Mouse (Mus musculus): ENCODE measurements around the gene Cdhr4.

The Cdhr4 gene

DNA sequence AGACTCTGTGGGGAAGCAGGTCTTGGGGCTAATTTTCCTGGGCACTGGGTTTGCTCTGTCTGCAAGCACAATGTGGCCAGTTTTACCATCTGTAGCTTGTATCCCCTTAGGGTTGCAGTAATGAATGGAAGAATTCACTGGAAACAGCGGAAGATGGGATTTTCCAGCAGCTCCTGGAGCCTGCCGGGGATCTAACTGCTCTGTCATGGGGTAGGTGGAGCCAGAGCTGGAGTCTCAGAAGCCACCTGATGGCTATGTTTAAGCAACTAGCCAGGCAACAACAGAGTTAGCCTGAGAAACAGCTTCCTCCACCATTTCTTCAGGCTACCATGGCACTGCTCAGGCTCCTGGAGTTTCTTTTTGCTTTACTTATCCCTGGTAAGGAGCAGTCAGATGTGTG lies at the start of gene Cdhr4:
Cdhr4 (plus strand) TSS at position 301 of the 400 bp plus-strand sequence.
- DNase-seq (ENCODE audit: low spot score): no peak

DNA sequence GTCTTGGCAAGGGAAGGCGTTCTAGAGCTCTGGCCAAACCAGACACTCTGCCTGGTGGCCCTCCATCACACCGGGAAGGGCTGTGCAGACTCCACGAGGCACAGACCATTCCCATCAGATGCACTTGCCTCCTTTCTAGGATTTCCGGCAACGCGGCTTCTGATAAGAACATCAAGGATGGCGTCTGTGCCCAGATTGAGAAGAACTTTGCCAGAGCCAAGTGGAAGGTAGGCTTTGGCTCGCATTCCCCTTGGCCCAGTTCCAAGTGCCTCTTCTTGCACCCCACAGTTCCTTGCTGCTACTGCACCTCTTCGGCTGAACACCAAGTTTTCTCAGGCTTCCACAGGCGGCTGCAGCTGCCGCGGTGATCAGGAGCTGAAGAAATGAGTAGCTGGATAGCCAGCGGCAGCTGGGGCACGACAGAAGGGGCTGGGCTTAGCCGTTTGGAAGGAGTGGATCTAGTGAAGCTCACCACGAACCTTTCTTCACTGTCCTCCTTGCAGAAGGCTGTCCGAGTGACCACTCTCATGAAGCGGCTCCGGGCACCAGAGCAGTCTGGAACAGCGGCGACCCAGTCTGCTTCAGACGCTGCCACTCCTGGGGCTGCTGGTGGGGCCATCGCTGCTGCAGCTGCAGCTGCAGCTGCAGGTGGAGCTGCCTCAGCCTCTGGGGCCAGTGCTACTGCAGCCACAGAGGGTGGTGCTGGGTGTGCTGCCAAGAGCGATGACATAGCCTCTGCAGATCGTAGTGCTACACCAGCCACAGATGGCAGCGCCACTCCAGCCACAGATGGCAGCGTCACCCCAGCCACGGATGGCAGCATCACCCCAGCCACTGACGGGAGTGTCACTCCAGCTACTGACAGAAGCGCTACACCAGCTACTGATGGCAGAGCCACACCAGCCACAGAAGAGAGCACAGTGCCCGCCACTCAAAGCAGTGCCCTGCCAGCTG lies 44.8 kb upstream of the Cdhr4 start:
- no peak for DNase-seq (ENCODE audit: low spot score)

DNA sequence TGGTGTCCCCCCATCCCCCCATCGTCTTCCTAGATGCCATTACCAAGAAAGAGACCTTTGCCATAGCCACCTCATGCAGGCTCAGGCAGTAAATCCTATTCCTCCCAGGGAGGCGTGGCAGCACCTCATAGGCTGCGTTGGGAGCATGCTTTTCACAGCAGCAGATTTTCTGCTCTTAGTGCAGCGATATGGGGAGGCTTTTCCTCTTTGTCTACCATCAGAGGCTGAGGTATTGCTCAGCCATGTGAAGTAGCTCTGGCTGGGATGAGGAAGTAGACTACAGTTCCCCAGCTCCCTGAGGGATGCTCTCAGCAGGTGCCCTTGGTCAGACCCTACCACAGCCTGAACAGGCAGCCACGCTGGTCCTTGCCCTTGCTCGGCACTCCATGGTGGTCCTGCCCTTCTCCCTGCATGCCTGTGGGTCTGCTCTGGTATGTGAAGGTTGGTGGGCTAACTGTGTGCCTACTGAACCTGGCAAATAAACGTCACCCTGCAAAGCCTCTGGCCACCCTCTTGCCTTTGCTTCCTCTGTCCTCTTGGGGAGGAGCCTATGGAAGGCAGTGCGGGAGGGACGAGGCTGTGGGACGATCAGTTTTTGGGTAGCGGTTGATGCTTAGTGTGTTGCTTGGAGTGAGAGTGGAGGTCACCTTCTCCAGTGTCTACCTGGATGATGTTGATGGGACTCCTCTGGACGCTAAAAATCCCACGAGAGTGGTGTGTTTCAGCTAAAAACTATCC lies 42.9 kb upstream of the Cdhr4 start:
- no peak for DNase-seq (ENCODE audit: low spot score)

DNA sequence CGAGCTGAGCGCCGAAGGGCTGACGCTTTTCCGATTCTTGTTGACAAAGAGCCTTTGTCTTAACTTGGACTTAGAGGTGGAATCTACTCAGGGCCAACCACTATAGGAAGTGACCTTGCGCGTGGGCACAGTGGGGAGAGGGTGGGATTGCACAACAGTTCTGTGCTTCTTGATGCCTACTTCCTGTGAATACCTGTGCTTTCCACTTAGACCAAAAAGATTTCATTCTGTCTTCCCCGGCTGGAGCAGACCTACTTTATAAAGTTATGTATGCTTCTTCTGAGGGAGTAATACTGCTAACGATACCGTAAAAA lies 42.4 kb upstream of the Cdhr4 start, which contains the start of gene Traip:
Traip (plus strand) TSS at position 215 of the 314 bp plus-strand sequence.
- DNase-seq (ENCODE audit: low spot score): no peak

DNA sequence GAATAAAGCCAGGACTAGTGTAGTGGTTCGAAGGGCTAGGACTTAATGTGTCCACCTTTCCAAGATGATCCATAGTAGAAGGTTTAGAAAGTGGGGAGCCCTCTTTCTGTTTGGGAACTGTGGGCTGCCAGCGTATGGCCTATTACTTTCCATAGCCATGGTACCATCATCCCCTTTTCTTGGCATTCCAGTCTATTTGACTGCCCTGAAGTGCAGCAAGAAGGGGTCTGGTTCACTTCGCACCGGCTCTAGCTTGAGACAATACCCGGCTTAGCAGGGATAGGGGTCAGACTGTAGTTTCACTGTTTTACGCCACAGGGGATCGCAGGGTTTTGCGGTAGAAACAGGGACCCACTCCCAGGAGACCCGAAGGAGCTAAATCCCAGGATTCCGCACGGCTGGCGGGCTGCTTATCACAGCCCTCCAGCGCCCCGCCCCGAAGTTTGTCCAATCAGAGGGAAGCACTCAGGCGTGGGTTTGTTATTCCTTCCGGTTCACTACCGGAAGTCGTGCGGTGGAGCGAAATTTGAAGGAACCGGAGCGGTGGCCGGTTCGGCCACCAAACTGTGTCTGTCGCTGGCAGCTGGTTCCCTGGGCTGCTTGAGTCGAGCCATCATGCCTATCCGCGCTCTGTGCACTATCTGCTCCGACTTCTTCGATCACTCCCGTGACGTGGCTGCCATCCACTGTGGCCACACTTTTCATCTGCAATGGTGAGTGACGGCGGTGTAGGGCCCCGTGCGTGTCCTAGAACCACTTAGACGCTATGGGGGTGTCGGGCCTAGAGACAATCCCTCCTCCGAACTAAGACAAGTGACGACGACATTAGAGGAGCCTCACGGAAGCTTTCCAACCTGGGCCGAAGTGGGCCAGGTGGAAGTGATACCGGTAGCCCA lies 41.6 kb upstream of the Cdhr4 start:
- peak; percentile 67 for DNase-seq (ENCODE audit: low spot score)

DNA sequence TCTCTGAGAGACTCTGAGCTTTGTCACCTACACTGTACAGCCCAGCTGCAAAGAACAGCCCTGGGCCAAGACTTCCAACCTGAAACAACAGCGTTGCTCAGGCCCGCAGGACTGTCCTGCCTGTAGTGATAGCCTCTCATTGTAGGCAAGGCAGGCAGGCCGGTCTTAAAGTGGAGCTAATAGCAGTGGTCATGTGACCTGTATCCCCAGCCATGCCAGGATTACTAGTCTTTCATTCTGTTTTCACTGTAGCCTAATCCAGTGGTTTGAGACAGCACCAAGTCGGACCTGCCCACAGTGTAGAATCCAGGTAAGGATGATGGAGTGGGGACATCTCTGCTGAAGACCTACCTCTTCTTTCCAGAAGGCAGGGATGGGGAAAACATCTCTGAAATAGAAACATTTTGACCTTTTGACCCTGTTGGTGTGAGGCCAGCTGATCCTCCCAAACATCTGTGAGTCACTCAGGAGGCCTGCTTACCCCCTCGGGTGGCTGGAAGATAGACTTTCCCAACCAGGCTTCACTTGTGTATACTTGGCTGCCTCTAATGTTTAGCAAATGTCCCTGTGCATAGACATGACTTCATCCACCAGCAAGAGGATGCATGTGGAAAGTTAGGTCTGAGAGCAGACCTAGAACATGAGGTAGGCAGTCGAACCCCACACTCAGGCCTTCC lies 36.5 kb upstream of the Cdhr4 start:
- no peak for DNase-seq (ENCODE audit: low spot score)

DNA sequence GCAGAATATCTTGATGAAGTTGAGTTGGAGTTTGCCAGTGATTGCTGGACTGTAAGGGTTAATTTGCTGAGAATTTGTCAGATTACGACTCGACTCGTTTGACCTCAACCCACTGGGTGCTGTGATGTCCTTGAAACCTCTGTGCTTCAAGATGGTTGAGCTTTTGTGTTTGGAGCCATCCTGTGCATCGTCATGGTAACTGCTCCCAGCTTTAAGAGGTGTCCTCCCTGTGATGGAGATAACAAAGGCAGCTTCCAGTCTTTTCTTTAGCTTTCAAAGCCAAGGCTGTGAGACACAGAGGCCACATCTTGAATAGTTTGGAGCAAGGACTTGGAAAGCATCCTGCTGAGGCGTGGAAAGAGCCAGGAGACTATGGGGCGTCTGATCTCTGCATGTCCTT lies 35.2 kb upstream of the Cdhr4 start:
- DNase-seq (ENCODE audit: low spot score): no peak

DNA sequence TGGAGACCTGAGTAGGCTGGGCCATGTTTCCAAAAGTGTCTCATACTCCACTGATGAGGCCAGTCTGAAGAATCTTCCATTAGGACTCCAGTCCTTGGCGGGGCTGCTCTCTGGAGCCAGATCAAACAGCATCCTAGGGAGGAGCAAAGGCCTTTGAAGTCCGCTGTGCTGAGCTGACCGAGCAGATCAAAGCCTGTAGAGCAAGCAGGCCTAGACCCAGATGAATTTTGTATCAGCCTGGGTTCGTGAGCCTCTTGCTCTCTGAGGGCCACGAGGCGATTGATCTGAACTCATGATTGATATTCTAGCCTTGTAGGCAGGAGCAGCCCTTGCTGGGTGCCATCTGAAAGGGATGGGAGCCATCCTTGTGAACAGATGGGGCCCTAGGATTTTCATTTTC lies 32.4 kb upstream of the Cdhr4 start:
- DNase-seq (ENCODE audit: low spot score): no peak

DNA sequence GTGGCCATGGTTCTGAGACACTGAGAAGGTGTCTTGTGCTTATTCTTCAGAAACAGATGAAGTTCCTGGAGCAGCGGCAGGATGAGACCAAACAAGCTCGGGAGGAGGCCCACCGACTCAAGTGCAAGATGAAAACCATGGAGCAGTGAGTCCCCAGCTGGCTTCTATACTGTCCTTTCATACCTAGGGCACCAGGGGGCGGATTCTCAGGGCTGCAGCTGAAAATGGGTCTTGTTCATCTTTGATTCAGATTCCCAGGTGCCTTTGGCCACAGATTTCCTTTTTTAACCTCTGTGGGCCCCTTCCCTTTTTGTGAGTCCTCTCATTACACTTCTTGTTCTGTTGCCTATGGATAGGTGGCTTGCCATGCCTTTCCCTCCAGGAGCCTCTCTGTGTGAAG lies 31.4 kb upstream of the Cdhr4 start:
- no peak for DNase-seq (ENCODE audit: low spot score)

DNA sequence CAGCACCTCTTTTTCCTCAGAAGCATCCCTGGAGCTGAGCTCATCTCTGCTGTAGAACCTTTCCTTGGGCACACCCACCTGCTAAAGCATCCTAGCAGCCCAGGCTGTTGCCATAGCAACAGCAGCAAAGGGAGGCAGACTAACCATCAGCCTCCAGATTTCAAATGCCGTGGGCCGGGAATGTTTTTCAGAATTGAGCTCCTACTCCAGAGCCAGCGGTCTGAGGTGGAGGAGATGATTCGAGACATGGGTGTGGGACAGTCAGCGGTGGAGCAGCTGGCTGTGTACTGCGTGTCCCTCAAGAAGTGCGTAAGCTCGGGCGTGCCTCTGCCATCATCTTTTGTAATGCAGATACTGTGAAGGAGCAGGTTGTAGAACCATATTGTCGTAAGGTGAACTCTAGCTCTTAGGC lies 30.9 kb upstream of the Cdhr4 start:
- DNase-seq (ENCODE audit: low spot score): no peak

DNA sequence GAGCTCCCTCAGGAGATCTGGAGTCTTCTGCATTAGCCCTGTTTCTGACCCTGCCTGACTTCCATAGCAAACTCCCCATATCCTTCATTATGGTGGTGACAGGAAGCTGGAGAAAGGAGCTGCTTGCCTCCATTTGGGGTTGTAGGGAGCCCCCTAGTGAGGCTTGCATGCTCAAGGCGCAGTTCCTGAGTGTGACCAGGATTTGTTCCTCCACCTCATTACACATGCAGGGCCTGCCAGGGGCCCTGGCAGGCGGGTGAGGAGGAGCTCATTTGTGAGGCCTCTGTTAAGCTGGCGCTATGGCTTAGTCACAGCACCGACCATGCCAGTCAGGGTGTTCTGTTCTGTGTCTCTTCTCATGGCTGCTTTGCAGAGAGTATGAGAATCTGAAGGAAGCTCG lies 30.4 kb upstream of the Cdhr4 start:
- DNase-seq (ENCODE audit: low spot score): no peak

DNA sequence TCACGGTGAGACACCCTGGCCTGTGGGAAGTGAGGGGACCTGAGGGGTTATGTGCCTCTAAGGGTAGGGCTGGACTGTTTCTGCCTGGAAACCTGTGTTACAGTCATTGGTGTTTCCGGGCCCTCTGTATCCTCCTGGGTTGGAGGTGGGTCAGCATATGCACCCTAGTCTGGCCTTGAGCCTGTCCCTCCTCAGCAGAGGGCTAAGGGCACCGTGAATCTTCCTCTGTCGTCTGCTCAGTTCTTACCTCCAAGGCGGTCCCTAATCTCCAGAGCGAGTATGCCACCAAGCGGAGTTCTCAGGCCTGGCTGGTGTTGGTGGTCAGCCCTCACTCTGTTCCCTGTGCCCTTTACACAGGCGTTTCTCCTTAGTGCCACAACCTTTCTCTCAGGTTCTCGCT lies 29.4 kb upstream of the Cdhr4 start:
- DNase-seq (ENCODE audit: low spot score): no peak

DNA sequence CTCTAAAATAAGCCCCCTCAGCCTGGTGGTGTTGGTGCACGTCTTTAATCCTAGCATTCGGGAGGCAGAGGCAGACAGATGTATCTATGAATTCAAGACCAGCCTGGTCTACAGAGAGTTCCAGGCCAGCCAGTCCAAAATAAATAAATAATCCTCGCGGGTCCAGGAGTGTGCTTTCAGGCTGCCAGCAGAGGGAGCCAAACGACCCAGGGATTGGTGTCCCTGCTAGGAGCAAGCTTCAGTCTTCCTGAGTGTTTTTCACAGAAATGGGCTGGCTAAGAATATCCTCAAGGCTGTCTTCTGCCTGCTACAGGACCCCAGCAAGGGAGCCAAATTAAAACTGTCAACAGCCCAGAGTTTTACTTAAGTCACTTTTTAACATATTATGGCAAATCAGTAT lies 28.6 kb upstream of the Cdhr4 start:
- DNase-seq (ENCODE audit: low spot score): peak; percentile 53

DNA sequence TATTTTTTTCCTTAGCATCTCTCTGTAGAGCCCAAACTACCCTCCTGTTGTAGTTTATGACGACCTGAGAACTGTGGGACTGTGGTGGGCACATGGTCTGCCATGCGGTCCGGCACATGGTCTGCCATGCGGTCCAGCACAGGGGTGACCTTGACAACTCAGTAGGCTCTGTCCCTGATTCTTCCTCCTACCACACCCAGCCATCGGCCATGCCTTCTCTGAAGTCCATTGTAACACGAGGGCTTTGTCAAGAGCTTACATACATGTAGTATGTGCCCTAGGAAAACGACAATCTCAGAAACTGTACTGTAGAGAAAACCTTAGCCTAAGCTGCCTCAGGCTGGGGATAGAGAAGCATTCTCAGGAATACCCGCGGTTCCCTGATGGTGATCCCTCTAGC lies 27.6 kb upstream of the Cdhr4 start:
- DNase-seq (ENCODE audit: low spot score): no peak

DNA sequence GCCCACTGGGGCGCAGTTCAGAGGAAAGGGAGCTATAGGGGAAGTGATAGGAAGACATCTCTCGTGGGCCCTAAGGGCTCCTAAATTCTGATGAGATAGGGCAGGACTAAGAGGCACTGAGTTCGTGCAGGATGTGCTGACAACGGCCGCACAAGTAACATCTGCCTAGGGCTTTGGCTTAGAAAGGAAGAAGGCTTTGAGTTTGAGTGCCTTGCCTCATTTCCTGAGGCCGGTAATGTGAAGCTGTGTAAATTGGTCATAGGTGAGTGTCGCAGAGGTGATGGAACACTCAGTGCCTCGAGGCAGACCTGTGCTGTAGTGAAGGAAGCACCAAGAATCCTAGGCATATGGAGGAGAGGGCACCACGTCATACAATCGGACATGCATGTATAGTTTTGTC lies 25.6 kb upstream of the Cdhr4 start:
- DNase-seq (ENCODE audit: low spot score): no peak

DNA sequence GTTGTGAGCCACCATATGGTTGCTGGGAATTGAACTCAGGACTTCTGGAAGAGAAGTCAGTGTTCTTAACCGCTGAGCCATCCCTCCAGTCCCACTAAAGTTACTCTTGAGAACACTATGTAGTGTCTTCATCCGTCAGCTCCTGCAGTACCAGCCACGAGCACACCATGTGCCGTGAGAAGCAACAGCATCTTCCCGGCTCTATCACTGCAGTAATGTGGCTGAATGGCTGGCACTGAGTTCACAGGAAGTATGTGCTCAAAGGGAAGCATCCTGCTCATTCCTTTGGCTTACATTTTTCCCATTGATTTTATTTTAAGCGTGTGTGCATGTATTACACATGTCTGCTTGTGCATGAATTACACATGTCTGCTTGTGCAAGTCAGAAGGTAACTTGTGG lies 24.9 kb upstream of the Cdhr4 start:
- no peak for DNase-seq (ENCODE audit: low spot score)

DNA sequence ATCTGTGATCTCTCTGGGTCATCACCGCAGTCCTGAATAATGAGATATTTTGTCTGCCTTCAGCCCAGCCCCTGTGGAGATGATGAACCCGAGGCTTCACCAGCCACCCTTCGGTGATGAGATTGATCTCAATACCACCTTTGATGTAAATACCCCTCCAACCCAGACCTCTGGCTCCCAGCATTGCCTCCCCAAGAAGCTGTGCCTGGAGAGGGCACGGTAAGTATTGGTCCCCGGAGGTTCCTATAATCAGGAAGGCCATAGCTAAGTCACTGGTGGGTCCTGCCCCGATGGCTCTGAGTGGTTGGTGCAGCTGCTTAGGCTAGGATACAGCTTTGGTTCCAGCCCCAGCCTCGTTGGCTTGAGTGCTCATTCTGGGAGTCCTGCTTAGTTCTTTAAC lies 23.8 kb upstream of the Cdhr4 start:
- no peak for DNase-seq (ENCODE audit: low spot score)

DNA sequence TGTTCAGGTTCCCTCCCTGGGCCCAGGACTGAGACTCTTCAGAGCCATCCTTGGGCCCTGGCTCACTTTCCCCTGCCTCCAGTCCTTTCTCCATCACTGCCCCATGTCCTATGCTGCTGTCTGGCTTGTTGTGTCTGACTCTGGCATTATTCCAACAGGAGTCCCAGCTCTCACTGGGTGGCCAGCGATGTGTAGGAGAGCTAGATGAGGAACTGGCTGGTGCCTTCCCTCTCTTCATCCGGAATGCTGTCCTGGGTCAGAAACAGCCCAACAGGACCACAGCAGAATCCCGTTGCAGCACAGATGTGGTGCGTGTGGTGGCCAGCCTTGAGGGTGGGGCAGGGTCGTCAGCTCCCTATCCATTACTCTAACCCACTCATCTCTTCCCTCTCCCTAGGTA lies 22.0 kb upstream of the Cdhr4 start:
- no peak for DNase-seq (ENCODE audit: low spot score)

DNA sequence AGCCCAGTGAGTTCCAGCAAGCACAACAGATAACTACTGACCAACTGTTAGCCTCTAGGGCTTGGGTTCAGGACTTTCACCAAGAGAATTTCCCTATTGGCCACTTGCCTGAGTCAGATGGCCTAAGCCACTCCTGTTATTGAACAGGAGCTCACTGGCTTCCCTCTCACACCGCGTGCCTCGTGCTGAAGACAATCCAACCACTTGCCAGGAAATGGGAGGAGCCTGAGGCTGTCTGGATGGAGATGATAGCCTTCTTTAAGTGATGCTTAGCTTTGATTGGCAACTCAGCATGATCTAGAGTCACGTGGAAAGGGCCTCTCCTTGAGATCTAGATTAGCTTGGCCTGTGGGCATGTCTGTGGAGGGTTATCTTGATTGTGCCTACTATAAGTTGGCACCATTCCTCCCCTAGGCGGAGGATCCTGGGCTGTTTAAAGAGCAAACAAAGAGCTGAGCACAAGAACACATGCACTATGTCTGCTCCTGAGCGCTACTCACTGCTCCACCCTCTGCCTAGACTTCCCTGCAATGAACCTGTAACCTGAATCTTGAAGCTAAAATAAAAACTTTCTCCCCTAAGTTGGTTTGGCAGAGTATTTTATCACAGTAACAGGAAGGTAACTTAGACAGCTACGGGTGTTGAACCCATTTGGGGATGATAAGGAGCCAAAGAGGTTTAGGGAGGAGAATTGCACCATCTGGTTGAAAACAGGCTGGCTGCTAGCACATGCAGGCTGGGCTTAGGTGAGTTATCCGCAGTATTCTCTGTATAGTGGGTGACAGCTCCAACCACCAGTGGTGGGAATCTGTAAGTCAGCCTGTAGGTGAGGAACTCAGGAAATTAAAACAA lies 20.4 kb upstream of the Cdhr4 start:
- DNase-seq (ENCODE audit: low spot score): no peak

DNA sequence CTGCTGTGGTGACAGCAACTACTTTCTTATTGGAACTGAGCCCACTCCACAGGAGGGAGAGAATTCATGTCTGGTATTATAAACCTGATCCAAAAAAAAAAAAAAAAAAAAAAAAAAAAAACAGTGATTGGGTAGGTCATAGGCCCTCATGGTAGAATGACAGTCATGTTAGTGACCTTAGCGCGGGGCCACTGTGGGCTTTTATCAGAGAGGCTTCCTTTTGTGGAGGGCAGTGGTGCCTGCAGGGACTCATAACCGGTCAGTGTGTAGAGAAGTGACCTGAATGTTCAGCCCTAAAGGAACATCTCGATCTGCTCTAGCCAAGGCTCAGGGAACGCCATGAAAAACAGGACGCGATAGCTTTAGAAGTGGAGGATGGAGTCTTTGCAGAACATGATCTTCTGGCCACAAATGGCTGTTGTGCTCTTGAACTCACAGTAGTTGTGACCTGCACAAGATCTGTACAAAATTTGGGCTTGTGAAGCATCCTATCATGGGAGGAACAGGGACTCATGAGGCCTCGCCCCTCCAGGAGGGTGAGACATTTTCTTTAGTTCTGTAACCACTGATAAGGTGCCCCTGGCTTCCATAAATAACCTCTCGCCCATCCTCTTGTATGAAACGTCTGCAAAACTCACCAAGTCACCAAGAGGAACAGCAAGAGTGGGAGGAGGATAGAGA lies 17.7 kb upstream of the Cdhr4 start:
- DNase-seq (ENCODE audit: low spot score): no peak

All from ovary, postnatal 10 days (tissue).